Mouse (Mus musculus): ENCODE results near the gene Mgst2.

The Mgst2 gene

DNA sequence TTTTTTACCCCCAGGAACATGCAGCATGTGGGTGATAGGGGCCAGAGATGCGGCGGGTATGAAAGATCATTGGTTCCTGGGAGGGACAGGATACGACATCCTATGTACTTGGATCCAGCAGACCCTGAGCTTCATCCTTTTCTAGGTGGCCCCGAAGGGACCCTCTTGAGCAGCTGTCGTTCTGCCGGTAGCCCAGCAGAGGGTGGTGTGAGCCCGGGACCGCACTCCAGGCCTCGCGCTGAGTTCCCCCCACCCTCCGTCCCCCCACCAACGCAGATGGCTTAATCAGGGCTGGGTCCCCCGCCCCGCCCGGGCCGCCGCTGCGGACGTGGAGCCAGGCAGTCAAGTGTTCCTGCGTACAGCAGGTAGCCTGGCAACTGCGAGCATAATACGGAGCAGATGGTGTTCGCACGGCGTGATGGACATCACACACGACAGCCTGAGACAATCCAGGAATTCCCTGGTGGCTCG is 41.2 kb downstream of the Mgst2 start:
- peak; percentile 45 for DNase-seq (ENCODE audit: low read depth, low spot score)

DNA sequence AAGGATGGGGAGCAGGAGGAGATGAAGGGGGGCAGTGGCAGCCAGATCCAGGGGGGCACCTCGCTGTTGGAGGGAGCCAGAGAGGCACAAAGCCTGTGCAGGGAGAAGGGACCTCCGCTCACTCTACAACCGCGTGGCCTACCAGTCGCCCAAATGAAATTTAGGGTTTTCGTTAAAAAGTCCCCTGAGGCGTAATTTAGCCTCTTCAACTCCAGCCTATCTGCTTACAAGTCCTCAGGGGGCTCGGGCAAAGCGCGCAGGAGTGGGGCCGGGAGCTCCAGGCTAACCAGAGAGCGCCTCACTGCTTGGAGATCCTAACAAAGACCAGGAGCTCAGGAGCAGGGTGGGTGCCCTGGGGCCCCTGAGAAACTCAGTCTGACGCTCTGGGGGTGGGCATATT is 41.8 kb downstream of the Mgst2 start:
- no peak for DNase-seq (ENCODE audit: low read depth, low spot score)

DNA sequence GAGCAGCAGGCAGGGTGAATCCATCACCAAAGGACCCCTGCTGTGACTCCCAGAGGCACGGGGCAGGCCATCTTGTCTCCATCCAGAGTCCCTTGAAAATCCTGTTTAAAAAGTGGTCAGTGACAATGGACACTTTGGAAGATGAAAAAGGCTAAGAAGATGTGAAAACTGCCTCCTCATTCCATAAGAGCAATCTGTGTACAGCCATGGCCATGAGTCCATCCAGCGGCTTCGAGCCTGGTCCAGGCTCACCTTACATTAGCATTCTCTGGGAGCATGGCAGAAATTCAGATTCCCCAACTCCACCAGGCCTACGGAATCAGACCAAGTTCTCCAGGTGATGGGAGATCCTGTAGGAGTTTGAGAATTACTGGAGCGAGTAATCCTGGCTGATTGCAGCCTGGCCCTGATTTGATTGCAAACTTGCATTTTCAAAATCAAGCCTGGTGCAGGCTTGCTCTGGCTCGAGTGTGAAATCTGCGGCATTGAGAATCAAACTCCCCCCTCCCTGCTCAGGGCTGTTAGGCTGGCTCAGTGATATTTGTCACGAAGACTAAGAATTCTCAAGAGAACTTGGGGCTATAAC is 42.6 kb downstream of the Mgst2 start:
- no peak for DNase-seq (ENCODE audit: low read depth, low spot score)

DNA sequence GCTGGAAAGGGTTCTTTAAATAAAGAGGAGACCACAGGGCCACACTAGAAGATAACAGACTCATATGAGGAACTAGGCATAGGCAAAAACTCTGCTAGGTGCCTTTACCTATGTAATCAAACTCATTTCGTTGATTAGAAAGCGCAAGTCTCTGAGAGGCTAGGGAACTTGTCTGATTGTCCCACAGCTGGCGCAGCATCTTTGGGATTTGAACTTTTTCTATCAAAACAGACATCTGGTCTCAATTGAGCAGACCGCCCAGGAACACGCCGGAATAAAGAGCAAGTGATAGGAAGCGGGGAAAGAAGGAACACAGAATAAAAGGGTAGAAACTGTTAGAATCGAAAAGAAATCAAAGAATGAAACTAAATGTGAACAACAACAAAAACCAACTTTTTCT is 43.3 kb downstream of the Mgst2 start:
- no peak for DNase-seq (ENCODE audit: low read depth, low spot score)

DNA sequence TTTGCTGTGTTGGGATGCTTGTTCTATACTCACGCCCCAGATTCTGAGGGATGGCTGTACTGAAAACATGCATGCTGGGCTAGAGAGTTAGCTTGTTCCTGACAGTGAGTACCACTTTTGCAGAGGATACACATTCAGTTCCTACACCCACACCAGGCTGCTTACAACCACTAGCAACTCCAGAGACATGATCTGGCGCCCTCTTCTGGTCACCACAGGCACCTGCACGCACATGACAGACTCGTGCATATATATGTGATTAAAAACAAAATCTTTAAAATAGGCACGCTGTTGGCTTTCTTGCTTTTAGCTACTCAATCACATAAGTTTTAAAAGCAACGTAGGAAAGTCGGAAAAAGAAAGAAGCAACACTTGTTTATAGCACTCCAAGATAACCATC is 45.1 kb downstream of the Mgst2 start:
- DNase-seq (ENCODE audit: low read depth, low spot score), result no peak

DNA sequence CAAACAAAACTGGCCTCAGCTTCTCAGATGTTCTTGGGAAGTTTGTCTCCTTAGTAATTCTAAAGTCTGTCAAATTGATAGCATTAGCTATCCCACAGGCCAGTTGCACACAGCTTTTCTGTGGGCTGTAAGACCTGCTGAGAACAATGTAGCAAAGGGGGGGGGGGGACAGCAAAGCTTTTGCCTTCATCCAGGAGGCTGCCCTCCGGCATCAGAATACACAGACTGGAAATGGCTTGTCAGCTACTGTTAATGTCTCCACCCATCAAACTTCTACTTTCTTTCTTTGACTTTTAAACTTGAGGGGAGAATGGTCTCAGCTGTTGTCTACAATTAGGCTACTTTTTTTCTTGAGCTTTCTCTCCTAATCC is 48.2 kb downstream of the Mgst2 start:
- no peak for DNase-seq (ENCODE audit: low read depth, low spot score)

DNA sequence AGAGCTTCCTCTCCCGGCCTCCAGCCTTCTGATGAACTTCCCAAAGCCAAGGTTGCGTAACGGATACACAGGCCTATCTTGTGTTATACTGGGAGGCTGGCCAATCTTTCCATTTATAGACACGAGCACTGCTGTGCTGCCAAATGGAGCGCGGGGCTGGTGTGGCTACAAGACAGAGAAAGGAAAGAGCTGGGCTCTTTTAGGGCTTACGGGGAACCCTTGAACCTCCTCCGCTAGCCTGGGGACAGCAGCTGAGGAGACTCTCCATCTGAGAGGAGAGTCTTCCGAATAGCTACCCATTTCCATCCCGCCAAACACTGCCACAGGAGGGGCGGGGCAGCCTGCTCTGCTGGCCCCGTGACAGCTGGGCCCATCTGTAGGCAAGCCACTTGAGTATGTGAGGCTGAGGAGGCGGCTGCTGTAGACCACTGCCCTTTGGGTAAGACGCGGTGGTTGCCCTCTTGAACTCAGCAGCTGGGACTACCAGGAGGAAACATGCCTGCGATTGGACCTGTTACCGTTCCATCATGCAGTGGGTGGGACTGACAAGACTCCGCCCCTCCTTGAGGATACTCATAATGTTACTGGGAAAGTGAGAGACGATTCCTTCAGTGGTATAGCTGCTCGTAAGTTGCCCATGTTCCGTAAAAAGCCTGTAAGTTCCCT is 48.7 kb downstream of the Mgst2 start:
- no peak for DNase-seq (ENCODE audit: low read depth, low spot score)

DNA sequence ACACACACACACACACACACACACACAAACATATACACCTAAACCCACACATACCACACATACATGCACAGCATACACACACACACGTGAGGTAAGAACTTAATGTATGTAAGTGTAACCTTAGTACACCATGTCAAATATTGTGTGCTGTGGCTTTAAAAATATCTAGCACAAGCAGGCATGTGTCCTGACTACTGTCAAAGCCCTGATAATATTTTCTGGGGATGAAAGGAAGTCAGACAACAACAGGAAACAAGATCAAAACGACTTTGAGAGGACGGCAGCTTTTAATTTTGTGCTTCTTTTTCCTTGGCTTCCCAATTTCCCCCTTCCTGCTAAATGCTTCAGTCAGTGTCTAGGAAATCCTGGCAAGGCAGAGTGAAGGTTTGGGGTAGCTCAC is 52.2 kb downstream of the Mgst2 start:
- no peak for DNase-seq (ENCODE audit: low read depth, low spot score)

DNA sequence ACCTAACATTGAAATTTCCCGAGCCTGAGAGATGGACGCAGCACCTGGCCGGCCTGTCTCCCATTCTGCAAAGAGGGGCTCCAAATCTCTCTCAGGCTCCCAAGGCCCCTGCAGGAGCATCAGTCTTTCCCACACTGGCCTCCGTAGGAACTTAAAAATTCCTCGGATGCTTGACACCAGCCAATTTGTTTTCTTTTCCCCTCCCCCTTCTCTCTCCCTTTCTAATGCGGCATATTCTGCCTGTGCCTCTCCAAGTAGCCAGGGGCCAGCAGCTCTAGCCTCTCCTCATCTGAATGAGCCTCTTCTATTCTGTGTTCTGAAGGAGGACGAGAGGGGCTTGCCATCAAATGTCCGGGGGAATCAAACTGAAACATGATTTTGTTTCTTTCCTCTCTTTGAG is 53.1 kb downstream of the Mgst2 start:
- no peak for DNase-seq (ENCODE audit: low read depth, low spot score)

DNA sequence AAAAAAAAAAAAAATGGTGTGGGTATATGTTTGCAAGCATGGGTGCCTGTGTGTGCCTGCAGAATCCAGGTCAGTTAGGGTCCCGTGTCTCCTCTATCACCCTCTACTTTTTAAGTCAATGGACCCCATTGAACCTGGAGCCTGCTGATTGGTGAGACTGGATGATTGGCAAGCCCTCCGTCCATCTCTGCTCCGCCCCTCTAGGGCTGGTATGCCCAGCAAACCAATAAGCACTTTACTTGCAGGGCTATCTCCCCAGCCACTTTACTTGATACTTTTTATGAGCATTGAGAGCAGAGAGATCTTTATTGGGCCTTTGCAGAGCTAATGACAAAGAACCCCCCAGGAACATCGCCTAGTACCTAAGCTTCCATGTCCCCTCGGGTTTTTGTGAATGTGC is 54.3 kb downstream of the Mgst2 start:
- no peak for DNase-seq (ENCODE audit: low read depth, low spot score)

DNA sequence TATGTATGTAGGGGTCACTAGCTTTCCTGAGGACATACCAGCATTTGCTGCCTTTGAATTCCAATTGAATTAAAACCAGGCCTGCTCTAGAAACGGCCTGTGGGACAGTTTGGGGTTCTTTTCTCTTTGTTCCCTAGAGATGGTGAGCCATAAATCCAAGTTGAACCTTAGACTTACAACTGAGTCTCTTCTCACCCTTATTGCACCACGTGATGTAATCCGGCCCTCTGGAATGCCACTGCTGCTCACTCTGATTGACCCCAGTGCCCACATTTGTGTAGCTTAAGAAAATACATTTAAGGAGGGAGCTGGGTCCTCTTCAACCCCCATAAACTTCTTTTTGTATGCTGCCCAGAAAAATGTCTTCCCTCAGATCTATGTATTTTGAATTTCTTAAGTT is 57.3 kb downstream of the Mgst2 start:
- DNase-seq (ENCODE audit: low read depth, low spot score), result no peak

DNA sequence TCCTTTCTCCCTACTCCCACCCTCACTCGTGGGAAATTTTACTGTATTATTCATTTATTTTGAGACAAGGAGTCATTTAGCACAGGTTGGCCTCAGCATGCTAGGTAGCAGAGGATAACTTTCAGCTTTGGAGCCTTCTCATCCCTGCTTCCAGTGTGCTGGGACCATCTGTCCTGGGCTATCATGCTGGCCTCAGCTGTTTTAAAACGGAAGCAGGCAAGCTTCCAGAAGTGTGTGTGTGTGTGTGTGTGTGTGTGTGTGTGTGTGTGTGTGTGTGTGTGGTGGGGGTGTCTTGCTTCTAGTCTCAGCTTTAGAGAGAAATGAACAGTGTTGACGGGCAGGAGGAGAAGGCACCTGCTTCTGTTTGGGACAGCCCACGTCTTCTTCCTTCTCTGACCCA is 57.7 kb downstream of the Mgst2 start:
- DNase-seq (ENCODE audit: low read depth, low spot score), result no peak

DNA sequence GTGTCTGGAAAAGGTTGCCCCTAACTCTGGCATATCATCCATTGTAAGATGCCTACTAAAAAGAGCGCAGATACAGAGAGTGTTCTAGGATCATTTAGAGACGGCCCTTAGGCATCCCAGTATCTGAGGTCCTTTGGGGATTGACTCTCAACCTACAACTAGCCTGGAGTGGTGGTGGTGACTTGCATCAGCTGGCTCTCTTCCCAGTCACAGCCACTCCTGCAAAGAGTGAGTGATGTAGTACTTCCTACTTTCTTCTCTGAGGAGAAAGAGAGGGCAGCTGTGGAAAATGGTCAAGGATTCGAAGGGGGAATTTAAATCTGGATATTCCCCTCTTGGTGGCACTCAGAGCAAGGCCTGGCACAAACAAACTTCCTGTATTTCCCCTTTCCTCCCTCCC is 59.2 kb downstream of the Mgst2 start:
- DNase-seq (ENCODE audit: low read depth, low spot score), result no peak

DNA sequence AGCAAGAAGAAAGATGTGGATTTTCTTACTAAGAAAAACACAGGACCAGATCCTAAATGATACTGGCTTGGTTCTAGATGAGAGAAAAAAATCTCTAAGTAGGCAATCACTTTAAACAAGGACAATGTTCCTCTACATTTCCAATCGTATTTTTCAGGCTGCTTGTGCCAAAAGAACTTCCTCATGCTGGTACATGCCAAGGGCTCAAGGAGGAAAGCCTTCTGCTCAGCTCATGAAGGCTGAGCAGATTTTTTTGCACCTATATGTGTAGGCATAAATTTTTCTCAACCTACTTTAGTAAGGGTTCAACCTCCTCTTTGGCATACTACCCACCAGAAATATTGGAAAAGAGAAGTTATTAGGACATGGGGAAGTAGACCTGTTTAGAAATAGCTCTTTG is 59.8 kb downstream of the Mgst2 start:
- no peak for DNase-seq (ENCODE audit: low read depth, low spot score)

DNA sequence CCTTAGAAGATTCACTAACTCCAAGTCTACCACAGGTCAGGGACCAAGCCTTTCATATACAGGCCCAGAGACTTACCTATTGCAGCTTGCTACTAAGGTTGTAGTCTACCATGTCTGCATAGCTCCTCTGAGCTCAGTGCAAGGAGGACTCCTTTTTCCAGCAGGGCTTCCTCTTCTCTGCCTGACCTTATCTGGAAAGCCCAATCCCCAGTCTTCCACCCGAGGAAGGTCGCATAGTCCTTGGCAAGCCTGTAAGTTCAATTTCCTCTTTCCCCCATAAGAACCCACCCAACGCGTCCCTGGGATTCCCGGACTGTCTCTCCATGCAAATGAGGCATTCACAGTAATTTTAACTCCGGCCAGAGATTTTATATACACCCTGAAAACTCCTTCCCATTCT is 66.1 kb downstream of the Mgst2 start:
- no peak for DNase-seq (ENCODE audit: low read depth, low spot score)

DNA sequence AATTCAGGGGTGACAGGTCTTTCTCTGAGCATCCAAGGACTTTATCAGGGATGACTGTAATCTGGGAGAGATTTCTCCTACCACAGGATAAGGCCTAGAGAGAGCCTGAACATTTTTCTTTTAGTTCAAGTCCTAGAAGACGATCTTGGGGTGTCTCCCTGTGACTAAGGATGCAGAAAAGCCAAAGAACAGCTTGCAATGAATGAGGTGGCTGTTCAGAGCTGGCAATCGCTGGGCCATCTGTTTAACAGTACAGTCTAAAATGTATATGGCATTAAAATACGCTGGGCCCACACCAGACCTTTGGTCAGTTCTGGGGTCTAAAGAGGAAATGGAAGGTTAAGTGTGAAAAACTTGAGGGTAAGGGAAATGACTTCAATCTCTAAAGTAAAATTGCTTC is 67.3 kb downstream of the Mgst2 start:
- DNase-seq (ENCODE audit: low read depth, low spot score), result no peak

DNA sequence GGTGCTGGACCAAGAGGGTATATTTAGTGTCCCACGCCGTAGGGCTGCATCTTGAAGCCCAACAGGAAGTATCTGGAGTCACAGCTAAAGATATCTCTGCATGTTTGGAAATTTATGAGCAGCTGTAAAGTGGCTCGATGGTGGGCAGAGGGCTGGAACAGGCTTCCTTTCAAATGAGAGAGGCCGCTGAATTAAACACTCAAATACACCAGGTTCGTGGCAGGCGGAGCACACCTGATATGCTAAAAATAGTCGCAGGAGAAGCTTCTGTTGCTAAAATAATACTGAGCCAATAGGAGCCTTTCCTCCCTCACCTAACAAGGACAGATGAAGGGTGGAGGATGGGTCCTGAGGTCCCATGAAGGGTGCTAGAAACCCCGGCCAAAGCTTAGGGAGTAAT is 67.8 kb downstream of the Mgst2 start:
- DNase-seq (ENCODE audit: low read depth, low spot score), result no peak

DNA sequence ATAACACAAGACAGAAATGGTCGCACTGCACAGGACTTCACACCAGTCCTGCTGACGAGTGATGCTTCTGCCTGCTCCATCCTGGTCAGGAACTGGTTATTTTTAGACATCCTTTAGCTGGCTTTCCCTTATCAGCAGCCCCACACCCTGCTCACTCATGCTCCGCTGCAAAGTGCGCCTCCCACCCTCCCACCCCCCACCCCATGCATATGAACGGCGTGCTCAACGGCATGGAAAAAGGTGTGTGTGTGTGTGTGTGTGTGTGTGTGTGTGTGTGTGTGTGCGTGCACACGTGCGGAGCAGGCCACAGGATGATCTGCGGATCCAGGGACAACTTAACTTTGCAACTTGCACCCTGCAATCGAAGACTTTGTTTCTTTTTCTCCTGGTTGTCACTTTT is 68.3 kb downstream of the Mgst2 start:
- DNase-seq (ENCODE audit: low read depth, low spot score), result no peak

DNA sequence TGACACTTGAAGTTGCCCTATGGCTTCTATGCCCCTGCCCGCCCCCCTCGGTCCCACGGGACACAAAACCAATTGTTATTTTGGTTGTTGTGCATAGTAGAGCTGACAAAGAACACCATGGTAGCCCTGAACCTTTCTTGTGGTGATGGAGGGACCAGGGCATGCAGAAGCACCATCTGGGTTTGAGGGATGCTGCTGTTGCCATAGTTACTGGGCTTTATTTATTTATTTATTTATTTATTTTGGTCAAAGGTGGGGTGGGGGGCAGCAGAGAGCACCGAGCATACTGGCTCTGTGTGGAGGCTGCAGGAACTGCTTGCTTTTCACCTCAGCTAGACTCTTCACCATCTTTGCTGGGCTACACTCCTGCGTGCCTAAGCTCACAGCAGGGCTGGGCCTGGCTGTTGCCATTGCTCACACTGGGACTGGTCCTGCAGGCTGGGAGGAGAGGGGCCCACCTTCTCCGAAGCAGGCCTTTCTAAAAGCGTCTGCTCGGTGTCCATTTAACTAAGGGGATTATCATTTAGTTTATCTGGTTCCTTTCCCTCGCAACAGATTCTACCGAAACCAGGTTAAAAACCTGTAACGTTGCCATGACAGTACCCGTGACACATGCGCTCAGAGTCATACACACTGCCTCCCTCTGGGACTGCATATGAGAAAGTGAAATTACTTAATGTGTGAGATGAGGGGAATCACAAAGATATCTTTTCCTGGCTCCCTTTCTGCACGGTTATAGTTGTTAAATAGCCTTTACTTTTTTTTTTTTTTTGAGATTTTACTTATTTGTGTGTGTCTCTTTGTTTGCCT is 69.2 kb downstream of the Mgst2 start:
- DNase-seq (ENCODE audit: low read depth, low spot score), result no peak

DNA sequence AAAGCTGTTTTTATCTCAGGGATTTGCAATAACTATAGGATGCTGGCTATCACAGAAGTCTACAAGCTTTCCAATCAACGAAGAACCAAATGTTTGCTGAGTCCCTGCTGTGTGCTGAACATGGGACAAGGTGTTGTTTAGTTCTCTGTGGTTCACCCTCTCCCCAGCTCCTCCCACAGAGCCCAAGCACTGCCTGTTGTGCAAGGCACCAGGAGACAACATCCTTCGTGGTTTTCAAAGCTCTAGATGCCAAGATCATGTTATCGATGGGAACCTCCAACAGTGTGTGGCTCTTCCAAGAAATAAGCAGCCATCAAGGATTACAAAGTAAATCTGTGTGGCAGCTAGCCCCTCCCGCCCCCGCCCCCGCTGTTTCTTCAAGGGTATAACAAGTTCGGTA is 70.5 kb downstream of the Mgst2 start:
- DNase-seq (ENCODE audit: low read depth, low spot score), result no peak

DNA sequence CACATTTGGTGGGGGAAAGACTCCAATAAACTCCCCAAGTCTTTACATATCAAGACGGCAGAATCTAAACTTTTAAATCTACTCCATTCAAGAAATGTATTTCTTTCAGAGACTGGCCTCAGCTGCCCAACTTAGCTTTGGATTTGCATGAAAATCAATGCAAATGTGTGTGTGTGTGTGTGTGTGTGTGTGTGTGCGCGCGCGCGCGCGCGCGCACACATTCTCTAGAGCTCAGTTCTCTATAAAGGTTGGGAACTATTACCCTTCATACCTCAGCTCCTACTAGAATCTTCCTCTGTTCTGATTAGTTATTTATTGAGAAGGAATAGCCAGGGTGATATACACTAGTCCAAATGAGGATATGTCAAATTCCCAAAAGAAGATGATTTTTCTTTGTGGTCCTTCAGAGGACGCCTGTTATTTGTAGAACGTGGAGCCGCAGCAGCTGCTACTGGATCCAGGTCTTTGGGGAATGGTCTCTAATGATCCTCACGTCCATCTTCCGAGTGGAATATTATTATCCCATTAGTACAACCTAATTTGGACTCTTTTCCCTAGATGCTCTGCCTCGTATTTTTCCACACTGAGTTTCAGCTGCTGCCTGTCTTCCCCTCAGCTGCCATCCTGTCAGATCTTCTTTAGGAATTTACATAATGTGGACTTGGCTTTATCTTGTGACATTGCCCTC is 71.9 kb downstream of the Mgst2 start:
- no peak for DNase-seq (ENCODE audit: low read depth, low spot score)

Measured in WW6 (cell line).